Mouse (Mus musculus): Measurements from ENCODE around the gene Ly6g5b.
A peak's percentile ranks its signal among the peaks of the same experiment; 100 is the strongest.
"Not testable (repeated sequence)": the region's sequence is repeated elsewhere in the genome, so short reads cannot be mapped to it uniquely, and the experiment has no call there.

Gene Ly6g5b

DNA sequence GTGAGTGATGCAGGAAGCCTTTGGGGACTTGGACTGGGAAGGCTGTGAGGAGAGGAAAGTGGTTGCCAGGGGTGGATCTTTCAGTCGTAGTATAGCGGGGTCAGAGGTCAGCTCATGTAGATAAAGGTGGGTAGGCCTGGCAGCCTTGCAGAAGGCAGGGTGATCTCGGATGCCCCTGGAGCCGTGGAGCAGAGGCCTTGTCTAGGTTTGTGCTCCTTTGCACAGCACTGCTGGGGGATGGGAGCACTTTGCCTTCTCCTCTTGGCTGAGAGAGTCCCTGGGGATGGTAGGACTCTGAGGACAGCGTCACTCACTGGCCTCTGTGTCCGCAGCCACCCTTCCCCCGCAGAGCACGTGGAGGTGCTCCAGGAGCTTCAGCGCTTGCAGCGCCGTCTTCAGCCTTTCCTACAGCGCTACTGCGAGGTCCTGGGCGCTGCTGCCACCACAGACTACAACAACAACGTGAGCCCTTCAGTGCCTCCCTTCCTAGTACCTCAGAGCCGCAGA is 25.3 kb upstream of the Ly6g5b start:
- DNase-seq (ENCODE audit: low read depth, low spot score): no peak

DNA sequence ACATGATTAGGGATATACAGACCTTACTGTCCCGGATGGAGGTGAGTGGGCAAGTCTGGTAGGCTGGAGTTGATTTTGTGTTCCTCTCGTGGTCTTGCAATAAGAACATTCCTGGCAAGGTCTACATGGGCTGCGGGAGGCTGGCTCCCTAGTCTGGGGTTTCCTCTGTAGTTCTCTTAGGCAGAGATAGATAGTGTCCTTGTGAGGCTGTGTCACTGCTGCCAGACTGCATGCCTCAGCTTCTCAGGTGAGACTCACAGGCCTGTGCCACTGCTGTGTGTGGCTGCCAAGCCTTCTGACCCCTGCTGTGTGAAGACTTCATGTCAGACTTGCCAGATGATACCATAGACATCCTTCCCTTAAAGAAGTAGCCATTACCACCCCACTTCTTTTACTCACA is 24.0 kb upstream of the Ly6g5b start:
- no peak for DNase-seq (ENCODE audit: low read depth, low spot score)

DNA sequence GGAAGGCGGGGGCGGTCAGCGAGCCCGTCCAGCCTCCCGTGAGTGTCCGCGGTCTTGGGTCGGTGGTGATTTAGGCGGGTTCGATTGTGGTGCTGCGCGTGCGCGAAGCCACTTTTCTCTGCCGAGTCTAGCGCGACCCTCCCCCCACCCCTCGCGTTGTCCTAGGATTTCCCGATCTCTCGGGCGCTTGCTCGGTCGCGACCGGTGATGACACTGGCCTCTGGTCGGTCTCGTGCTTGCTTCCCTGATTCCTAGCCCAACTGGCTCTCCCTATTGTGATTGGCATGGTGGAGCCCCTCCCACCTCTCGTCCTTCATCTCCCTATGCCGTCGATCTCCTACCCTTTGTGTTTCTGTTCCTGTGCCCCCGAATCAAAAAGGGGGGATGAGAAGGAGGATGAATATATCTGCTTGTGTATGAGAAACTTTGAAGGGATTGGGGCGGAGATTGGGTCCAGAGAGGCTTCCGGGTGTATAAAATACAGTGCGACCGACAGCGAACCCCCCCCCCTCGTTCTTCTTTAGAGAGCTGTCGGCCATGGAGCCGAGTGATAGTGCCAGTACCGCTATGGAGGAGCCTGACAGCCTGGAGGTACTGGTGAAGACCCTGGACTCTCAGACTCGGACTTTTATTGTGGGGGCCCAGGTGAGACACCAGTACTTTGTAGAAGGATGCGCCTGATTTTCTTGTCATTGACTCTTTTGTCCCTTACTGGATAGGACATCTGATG is 20.5 kb upstream of the Ly6g5b start:
- no peak for DNase-seq (ENCODE audit: low read depth, low spot score)

DNA sequence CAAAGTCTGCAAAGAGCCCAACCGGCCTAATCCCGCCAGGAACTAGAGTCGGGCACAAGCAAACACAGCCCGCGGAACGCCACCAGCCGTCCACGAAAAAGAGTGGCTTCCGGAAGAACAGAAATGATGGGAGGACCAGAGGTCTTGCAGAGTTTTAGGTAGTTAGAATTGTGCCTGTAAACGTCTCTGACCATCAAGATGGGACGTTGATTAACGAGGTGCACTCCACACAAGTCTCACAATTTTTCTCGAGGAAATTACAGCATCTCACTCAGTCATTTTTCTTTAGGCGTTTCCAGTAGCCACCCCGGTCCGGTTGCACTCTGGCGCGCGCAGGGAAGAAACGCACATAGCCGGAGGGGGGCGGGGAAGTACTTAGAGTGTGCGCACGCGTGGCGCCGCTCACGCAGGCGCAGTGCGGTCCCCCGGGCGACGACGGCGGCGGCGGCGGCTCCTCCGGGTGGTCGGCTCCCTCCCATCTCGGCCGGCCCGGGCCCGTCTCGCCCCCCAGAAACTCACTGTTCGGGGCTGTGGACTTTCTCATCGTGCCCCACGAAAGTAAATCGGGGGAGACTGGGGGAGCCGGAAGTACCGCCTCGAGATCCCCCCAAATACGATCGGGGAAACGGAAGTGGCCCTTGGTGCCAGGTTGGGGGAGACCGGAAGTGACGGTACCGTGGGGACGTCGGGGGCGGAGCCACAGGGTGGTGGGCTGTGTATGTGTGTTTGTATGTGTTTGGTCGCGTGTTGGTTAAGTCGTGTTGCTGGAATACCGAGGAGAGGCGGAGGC is 19.8 kb upstream of the Ly6g5b start, which contains the start of gene Bag6:
TSS of gene Bag6 (plus strand) at position 378 of the 790 bp plus-strand sequence.
- DNase-seq (ENCODE audit: low read depth, low spot score): peak; percentile 93

DNA sequence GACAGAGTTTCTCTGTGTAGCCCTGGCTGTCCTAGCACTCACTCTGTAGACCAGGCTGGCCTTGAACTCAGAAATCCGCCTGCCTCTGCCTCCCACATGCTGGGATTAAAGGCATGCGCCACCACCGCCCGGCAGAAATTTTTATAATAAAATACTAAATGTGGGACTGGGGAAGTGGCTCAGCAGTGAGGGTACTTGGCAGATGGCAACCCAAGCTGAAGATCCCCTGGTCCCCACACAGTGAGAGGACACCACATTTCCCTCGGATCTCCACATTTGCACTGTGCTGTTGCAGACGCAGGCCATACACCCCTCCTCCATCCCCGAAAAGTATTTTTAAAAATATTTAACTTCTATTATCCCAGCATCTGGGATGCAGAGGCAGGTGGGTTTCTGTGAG is 18.3 kb upstream of the Ly6g5b start:
- no peak for DNase-seq (ENCODE audit: low read depth, low spot score)

DNA sequence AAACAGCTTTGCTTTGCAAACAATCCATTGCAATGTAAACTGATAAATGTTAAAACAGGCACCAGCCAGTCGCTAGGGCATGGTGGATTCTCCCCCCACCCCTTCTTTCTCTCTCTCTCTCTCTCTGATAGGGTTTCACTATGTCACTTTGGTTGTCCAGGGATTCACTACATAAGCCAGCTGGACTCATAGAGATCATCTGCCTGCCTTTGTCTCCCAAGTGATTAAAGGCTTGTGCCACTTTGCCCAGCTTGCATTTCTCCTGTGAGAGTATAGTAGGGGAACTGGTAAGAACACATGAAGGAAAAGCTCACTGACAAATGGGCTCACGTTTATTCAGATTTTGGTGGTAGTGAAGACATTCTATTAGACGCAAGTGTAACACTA is 16.9 kb upstream of the Ly6g5b start:
- no peak for DNase-seq (ENCODE audit: low read depth, low spot score)

DNA sequence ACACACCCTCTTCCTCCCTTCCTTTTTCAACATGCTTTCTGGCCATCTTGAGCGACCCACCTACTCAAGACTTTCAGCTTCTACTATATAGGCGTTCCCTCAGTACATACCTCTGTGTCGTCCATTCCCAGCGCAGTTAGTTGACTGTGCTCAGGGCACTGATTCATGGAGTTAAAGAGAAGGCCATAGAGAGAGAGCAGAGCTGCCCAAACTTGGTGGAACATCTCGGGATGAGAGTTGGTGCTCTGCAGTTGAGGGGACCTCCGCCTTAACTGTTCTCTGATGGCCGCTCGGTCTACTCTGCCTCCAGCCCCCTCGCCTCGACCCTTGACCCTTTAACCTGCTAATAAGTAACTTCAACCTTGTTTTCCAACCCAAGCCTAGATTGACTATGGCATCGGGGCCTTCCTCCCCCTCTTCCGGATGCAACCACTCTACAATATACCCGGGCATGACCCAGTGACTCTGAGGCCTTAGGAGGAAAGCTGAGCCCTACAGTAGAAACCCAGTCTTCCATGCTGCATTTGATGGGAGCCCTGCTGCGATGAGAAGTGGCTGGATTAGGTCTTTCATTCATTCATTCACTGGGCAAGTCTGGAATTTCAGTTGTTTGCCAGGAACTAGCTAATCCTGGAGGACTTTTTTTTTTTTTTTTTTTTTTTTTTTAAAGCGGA is 16.4 kb upstream of the Ly6g5b start, which contains the start of gene Apom:
TSS of gene Apom (minus strand) at position 551 of the 674 bp plus-strand sequence.
- DNase-seq (ENCODE audit: low read depth, low spot score): no peak

DNA sequence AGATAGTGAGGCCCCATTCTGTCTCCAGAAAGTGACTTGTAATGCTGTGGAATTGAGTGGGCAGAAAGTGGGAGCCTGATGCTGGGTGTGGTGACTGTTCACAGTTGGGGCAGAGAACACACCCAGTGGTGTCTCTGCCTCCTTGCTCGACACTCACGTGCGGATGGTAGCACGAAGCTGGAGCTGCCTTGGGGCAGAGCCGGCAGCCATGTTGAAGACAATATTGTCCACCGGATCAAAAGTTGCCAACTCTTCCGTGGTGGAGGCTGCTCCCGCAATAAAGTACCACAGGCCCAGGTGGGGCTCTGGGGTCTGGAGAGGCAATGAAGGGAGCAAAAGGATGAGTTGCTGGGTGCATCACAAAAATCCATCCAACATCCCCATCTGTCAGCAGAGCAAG is 15.8 kb upstream of the Ly6g5b start:
- DNase-seq (ENCODE audit: low read depth, low spot score): no peak

DNA sequence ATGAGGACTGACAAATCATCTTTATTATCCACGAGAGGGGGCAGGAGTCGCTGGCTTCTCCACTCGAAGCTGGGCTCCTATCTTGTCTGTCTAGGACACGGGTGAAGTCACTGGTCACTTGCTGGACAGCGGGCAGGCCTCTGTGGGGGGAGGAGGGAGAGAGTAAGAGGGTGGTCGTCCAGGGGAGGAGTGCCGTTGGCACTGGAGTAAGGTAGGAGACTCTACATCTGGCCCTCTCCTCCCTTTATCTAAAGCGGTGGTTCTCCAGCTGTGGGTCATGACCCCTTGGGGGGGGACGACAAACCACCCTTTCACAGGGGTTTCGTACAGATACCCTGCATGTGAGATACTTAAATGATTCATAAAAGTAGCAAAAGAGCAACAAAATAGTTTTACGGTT is 13.8 kb upstream of the Ly6g5b start:
- no peak for DNase-seq (ENCODE audit: low read depth, low spot score)

DNA sequence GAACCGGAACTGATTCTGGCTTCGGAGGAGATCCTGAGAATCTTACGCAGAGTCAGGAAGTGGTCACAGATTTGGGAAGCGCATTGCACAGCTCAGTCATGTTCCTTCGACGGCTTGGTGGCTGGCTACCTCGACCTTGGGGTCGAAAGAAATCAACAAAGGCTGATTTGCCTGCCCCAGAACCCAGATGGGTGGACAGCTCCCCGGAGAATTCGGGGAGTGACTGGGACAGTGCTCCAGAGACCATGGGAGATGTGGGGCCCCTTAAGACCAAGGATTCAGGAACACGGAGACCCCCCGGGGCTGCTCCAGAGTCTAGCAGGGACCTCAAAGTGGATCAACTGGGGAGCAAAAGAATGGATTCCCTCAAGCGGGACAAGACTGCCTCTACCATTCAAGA is 11.8 kb upstream of the Ly6g5b start:
- DNase-seq (ENCODE audit: low read depth, low spot score): no peak

DNA sequence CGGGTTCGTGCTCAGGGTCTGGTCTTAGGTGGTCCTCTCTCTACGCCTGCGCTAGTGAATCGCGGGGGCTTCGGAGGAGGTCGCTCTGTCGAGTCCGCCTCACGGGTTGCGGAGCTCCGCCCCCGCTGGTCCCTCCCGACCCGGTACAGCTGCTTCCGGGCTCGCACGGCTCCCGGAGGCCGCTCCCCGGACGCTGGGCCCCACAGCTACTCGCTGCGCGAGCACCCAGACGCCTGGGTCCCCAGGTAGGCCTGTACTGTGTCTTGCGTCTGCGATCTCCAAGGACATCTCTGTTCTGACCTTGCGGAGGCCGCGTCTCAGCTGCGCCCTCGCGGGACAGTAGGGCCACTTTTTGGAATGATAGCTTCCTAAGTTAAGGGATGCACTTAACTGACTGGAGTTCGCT is 11.0 kb upstream of the Ly6g5b start, which contains the start of gene D17H6S53E:
TSS of gene D17H6S53E (plus strand) at position 168 of the 406 bp plus-strand sequence.
- DNase-seq (ENCODE audit: low read depth, low spot score): no peak

DNA sequence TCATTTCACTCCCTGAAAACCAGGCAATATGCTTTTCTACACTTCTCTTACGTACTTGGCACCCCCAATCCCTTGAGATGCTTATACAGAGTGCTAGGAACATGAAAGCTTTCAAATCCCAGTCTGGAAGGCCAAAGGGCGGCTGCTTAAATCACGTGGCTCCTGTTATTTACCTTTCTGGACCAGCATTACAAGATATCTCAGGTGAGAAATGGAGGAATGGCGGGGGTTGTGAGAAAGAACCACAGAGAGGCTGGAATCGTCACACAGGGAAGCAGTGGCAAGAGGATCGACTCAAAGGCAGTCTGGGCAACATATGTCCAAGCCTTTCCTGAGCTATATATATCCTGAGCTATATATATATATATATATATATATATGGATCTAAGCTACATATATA is 10.3 kb upstream of the Ly6g5b start:
- no peak for DNase-seq (ENCODE audit: low read depth, low spot score)

DNA sequence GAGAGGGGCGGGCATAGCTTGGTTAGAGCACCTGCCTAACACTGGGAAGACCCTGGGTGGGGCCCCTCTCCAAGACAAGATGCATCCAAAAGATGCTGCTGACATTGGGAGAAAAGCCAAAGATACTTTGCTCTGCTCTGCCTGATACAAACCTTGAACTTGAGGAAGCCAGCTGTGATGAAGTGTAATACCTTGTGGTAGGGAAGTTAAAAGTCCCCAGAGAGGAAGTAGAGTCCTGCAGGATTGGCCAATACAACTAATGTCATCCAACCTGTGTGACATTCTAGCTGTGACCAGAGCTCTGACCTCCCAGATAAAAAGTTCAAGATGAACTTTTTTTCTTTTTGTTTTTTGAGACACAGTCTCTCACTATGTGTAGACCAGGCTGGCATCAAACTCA is 9.9 kb upstream of the Ly6g5b start:
- no peak for DNase-seq (ENCODE audit: low read depth, low spot score)

DNA sequence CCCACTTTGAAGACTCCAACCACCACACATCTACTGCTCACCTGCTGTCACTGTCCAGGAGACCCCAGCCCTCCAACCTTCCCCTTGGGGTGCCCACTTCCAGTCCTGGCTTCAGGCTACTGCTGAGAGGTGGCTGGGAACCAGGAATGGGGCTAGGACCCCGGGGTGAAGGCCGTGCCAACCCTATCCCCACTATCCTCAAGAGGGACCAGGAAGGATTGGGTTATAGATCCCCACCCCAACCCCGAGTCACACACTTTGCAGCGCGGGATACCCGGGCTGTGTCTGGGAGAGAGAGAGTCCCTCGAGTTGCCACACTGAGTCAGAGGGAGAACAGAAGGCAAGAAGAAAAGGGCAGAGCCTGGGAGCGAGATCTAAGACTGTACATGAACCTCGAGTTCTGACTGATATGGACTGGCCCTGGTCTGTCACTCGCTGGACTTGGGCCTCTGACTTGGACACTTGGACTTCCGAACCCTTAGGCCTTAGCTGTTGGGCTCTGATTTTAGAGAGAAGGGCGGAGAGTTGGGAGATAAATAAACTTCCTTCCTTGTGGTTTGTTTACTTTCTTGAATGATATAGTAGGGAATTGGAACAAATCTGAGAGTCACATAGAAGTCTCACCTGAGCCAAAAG is 9.2 kb upstream of the Ly6g5b start:
- DNase-seq (ENCODE audit: low read depth, low spot score): not testable (repeated sequence)

DNA sequence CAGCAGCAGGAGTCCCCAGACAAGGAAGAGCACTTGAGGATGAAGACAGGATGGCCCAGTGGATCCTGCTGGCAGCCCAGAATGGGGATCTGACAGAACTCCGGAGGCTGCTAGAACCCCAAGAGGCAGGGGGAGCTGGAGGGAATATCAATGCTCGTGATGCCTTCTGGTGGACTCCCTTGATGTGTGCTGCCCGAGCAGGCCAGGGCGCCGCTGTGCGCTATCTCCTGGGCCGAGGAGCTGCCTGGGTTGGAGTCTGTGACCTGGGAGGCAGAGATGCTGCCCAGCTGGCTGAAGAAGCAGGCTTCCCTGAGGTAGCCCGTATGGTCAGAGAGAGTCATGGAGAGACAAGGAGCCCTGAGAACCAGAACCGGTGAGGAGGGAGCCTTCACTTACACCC is 8.1 kb upstream of the Ly6g5b start:
- not testable (repeated sequence) for DNase-seq (ENCODE audit: low read depth, low spot score)

DNA sequence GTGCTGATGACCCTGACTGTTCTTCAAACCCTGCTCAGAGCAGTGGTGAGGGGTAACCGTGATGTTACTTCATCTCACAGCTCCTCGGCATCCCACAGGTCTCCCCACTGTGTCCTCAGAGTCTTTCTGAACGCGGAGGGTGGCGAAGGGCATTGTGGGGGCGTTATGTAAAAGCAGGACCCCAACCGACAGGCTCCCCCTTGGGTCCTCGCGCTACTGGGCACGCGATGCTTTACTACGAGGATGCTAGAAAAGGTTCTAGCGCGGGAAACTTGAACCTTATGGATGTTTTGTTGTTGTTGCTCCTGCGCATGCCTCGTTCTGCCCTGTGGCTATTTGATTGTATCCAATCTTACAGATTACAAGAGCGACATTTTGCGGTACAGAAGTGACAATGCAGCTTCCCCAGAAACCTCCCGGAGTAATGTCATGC is 6.7 kb upstream of the Ly6g5b start, which contains the start of gene Csnk2b:
TSS of gene Csnk2b (minus strand) at position 183 of the 433 bp plus-strand sequence.
- peak; percentile 57 for DNase-seq (ENCODE audit: low read depth, low spot score)

DNA sequence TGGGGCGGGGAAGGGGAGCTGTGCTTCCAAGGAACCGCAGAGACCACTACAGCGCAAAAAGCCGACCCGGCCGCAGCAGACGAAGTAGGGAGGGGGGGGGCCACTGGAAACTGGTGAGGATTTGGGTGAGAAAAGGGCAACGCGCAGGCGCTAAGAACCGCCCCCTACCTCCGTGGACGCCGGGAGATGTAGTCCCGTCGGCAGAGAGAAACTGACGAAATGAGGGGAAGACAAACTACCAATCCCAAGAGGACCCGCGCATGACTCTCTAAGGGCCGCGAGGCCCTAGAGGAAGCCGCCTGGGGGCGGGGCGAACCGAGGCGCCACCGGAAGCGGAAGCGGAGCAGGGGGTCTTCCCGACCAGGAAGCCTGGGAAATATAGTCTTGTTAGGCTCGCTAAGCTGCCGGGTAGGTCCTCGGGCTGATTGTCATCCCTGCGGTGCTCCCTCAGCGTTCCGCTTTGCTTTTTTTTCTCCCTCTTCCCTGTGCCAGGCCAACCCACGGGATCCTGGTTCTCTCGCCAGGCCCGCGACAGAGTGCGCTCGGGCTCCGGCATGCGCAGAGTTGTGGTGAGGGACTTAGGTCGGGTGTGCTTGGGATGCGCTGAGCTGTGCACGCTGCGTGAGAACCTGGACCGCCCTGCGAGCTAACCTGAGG is 6.0 kb upstream of the Ly6g5b start, which contains the start of gene Gpank1:
TSS of gene Gpank1 (plus strand) at position 313 of the 657 bp plus-strand sequence.
- peak; percentile 98 for DNase-seq (ENCODE audit: low read depth, low spot score)

DNA sequence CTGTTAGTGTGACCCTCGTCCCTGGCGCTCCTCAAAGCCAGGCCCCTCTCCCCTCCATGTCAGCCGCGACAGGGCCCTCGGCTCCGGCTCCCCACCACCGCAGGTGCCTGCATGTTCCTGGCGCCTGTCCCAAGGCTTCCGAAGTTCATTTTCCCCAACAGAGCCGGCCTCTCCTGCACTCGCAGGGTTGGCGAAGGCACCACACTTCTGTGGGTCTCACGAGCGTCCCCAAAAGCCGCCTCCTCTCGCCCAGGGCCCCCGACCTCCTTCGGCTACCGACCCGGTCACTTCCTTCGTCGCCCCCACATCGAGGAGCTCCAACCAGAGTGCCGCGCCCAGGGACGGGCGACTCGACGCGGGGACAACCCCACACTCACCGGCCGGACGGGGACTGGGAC is 5.5 kb upstream of the Ly6g5b start:
- no peak for DNase-seq (ENCODE audit: low read depth, low spot score)

DNA sequence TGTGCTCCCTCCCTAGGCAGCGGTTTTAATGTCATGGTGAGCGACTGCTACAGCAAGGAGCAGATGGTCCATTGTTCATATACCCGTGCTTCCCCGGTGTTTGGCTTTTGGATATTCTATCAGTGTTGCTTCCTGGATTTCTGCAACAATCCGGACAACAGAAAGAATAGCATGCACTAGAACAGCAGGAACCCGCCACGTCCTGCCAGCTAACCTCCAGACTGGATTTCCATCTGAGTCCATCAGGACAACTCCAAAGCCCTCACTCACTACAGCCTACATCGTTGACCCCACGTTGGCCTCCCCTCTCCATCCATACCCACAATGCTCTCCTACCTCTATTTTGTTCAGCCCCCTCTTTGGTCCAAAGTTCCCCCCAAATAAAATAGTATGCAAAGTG is 3.5 kb downstream of the Ly6g5b start:
- no peak for DNase-seq (ENCODE audit: low read depth, low spot score)

DNA sequence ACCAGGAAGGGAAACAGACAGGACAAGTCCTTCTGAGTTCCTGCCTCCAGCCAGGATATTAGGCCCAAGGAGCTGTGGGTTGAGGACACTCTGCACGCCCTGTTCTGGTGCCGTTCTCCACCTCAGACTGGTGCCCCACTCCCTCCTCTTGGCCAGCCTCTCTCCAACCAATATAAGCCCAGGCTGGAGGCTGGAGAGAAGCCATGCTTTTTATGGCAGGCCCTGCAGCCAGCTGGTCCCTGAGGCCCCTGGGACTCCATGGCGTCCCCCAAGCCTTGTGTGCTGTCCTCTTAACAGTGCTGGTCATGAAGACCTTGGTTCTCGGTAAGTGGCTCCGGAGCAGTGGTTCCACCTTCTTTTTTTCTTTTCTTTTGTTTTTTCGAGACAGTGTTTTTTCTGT is 7.1 kb downstream of the Ly6g5b start, which contains the start of gene Ly6g5c:
TSS of gene Ly6g5c (plus strand) at position 183 of the 400 bp plus-strand sequence.
- no peak for DNase-seq (ENCODE audit: low read depth, low spot score)

DNA sequence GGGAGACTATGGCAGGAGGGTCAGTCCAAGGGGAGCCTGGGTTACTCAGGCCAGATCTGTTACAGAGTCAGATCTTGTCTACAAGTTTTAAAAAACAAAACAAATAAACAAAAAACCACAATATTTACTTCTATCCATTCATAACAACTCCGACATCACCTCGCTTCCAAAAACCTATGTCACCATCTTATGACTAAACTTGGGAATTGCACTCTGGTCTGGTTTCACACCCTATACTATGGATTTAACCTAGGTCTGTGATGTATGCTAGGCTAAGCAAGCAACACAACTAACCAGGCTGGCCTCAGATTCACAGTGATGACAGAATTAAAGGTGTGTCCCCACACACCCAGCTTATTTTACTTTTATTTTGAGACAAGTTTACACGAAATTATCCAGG is 8.7 kb downstream of the Ly6g5b start:
- DNase-seq (ENCODE audit: low read depth, low spot score): no peak

All from retina, postnatal 7 days (tissue).